Mouse (Mus musculus) stomach, postnatal 0 days (tissue): ENCODE results near the gene Fuca2. TPM values are rescaled to one million over a fixed set of nuclear protein-coding genes. Genes with fewer than 3 reads are reported as not detected.

Experiments
- ATAC-seq: fragments of 200-750 bp; cut with Nextera tagmentation; 2 replicates; pipeline ENCODE4 v1.8.0; 2017; ENCODE audit not compliant: low FRiP score, low TSS enrichment
- DNase-seq: peaks from one replicate; pipeline ENCODE4 v3.0.0-alpha.2; 2016; ENCODE audit warnings: low spot score
- H3K27ac ChIP-seq: fragments of 300-500 bp; sonication (generic); replicated peaks from 2 replicates; pipeline ENCODE4 v1.5.1; 2014; ENCODE audit warnings: mild to moderate bottlenecking, control low read depth
- H3K27me3 ChIP-seq: fragments of 300-500 bp; sonication (generic); 2 replicates; pipeline ENCODE4 v1.6.1; 2014; ENCODE audit warnings: low read length; ENCODE audit not compliant: control insufficient read depth, insufficient read depth
- H3K36me3 ChIP-seq: fragments of 300-500 bp; sonication (generic); 2 replicates; pipeline ENCODE4 v1.6.1; 2014; ENCODE audit warnings: low read length, mixed read lengths; ENCODE audit not compliant: control insufficient read depth, insufficient read depth
- H3K4me1 ChIP-seq: fragments of 300-500 bp; sonication (generic); replicated peaks from 2 replicates; pipeline ENCODE4 v1.6.1; 2014; ENCODE audit warnings: antibody characterized with exemption; ENCODE audit not compliant: control insufficient read depth, insufficient read depth
- H3K4me2 ChIP-seq: fragments of 300-500 bp; sonication (generic); replicated peaks from 2 replicates; pipeline ENCODE4 v1.6.1; 2014; ENCODE audit warnings: low read depth, mild to moderate bottlenecking, control low read depth, moderate library complexity
- H3K4me3 ChIP-seq: fragments of 300-500 bp; sonication (generic); 2 replicates; pipeline ENCODE4 v1.5.1; 2014; ENCODE audit warnings: low read depth, low read length, control low read depth
- H3K9ac ChIP-seq: fragments of 300-500 bp; sonication (generic); 2 replicates; pipeline ENCODE4 v1.6.1; 2014; ENCODE audit warnings: mild to moderate bottlenecking, low read length, control low read depth, mixed read lengths
- H3K9me3 ChIP-seq: fragments of 300-500 bp; sonication (generic); 2 replicates; pipeline ENCODE4 v1.6.1; 2016; ENCODE audit warnings: low read length; ENCODE audit not compliant: control insufficient read depth
- CTCF ChIP-seq: IDR thresholded peaks from 2 replicates; pipeline ENCODE4 v1.5.1; 2016; ENCODE audit warnings: antibody characterized with exemption, low read depth, mild to moderate bottlenecking, moderate library complexity
- EP300 ChIP-seq: optimal IDR thresholded peaks from 2 replicates; pipeline ENCODE3; 2016; ENCODE audit warnings: antibody characterized with exemption
- WGBS: fragments of 180-500 bp; shearing (Covaris S2); extraction: QIAGEN DNeasy Blood & Tissue Kit; methylation state at CpG from one replicate; pipeline ENCODE4 v1.1.7; 2014; 5-methylcytosine and 5-hydroxymethylcytosine counted together
- polyA plus RNA-seq: library from polyadenylated mRNA; unstranded; fragments of >200 nt; fragmentation: Nextera tagmentation; extraction: Ambion mirVana; gene quantifications from 2 replicates; pipeline ENCODE4 v1.2.1, GENCODE M21; 2015

Fuca2 gene
- polyA plus RNA-seq, 1 experiment from 2014 or later = 97.3 TPM

- H3K27me3 ChIP-seq = no peaks in the 10 kb centered on the region
- H3K9me3 ChIP-seq = no peaks in the 10 kb centered on the region
- DNase-seq = no peak
- WGBS = 77% methylated on average over 3 of the region's 3 CpGs
- no peaks in the 10 kb centered on the region for H3K36me3 ChIP-seq
- no peak overlapping the region for H3K27ac ChIP-seq
- H3K9ac ChIP-seq = no peak overlapping the region
- H3K4me1 ChIP-seq = no peaks in the 10 kb centered on the region
- TF ChIP-seq CTCF = no peak
- no peak for TF ChIP-seq EP300
- no peak for ATAC-seq
- no peak overlapping the region for H3K4me2 ChIP-seq
- no peak overlapping the region for H3K4me3 ChIP-seq
Measured at GRCm38 (mm10) chr10:13470236-13470635, 29.1 kb upstream of the Fuca2 start.

GRCm38 (mm10) chr10:13473287-13473832 lies 26.0 kb upstream of the Fuca2 start:
- Histone ChIP-seq H3K4me1 (no peaks in the 10 kb centered on the region), H3K4me3 (peak overlapping the region; percentile 72), H3K4me2 (peak overlapping the region; percentile 99), H3K27ac (peak overlapping the region; percentile 69), H3K36me3 (no peaks in the 10 kb centered on the region), H3K27me3 (no peaks in the 10 kb centered on the region), H3K9ac (peak overlapping the region; percentile 82), H3K9me3 (no peaks in the 10 kb centered on the region)
- DNase-seq (no peak), ATAC-seq (no peak)
- TF ChIP-seq CTCF = no peak
- no peak for TF ChIP-seq EP300
- WGBS = 17% methylated on average over 17 of the region's 17 CpGs

- Histone ChIP-seq H3K9me3 (no peaks in the 10 kb centered on the region), H3K27ac (peak within 1 kb of the TSS; percentile 69), H3K27me3 (no peaks in the 10 kb centered on the region), H3K4me3 (peak within 1 kb of the TSS; percentile 72), H3K4me2 (peak within 1 kb of the TSS; percentile 99), H3K9ac (peak within 1 kb of the TSS; percentile 82), H3K4me1 (no peaks in the 10 kb centered on the region), H3K36me3 (no peaks in the 10 kb centered on the region)
- ATAC-seq = peak; percentile 86
- TF ChIP-seq CTCF = peak; percentile 25; the same call in 1 of the 2 replicates
- TF ChIP-seq EP300 = no peak
- WGBS = under 1% methylated on average over 68 of the region's 71 CpGs
- DNase-seq = peak; percentile 68
Measured at GRCm38 (mm10) chr10:13473833-13474567, 25.3 kb upstream of the Fuca2 start, which contains the start of gene Phactr2. Phactr2 (minus strand) TSS chr10:13474412.

- Histone ChIP-seq H3K4me2 (peak overlapping the region; percentile 99), H3K4me3 (peak overlapping the region; percentile 72), H3K4me1 (no peaks in the 10 kb centered on the region), H3K36me3 (no peaks in the 10 kb centered on the region), H3K27ac (peak overlapping the region; percentile 69), H3K27me3 (no peaks in the 10 kb centered on the region), H3K9ac (peak overlapping the region; percentile 82), H3K9me3 (no peaks in the 10 kb centered on the region)
- DNase-seq (no peak), ATAC-seq (no peak; the same call in 1 of the 2 replicates)
- 4% methylated on average over 10 of the region's 10 CpGs for WGBS
- no peak for TF ChIP-seq CTCF
- TF ChIP-seq EP300 = no peak
Measured at GRCm38 (mm10) chr10:13474568-13474955, 24.8 kb upstream of the Fuca2 start.

GRCm38 (mm10) chr10:13475121-13475520 lies 24.2 kb upstream of the Fuca2 start:
- DNase-seq (no peak), ATAC-seq (no peak)
- WGBS = 41% methylated on average over 7 of the region's 7 CpGs
- Histone ChIP-seq H3K9me3 (no peaks in the 10 kb centered on the region), H3K36me3 (no peaks in the 10 kb centered on the region), H3K27me3 (no peaks in the 10 kb centered on the region), H3K4me1 (no peaks in the 10 kb centered on the region), H3K9ac (no peak overlapping the region), H3K4me2 (peak overlapping the region; percentile 99; the same call in 1 of the 2 replicates), H3K4me3 (no peak overlapping the region), H3K27ac (no peak overlapping the region)
- TF ChIP-seq EP300 = no peak
- no peak for TF ChIP-seq CTCF

GRCm38 (mm10) chr10:13479341-13479740 lies 20.0 kb upstream of the Fuca2 start:
- Histone ChIP-seq H3K4me3 (no peak overlapping the region), H3K27me3 (no peaks in the 10 kb centered on the region), H3K4me1 (no peaks in the 10 kb centered on the region), H3K9ac (no peak overlapping the region), H3K36me3 (no peaks in the 10 kb centered on the region), H3K27ac (no peak overlapping the region), H3K9me3 (no peaks in the 10 kb centered on the region), H3K4me2 (no peak overlapping the region)
- 72% methylated on average over 6 of the region's 6 CpGs for WGBS
- TF ChIP-seq EP300 (no peak), CTCF (no peak)
- DNase-seq (no peak), ATAC-seq (no peak)
